Mouse (Mus musculus) mammary gland, adult 2 months (tissue): Measurements from ENCODE around the gene Gm20825. TPM values are rescaled to one million over a fixed set of nuclear protein-coding genes. Genes with fewer than 3 reads are reported as not detected.

Source experiments
- polyA plus RNA-seq: library from polyadenylated mRNA; depleted of rRNA; stranded (reverse); fragments of >200 nt; gene quantifications from 2 replicates; pipeline ENCODE4 v1.2.3, GENCODE M21; 2012; ENCODE audit warnings: low replicate concordance; rRNA removed

The Gm20825 gene
- polyA plus RNA-seq, result not detected in 2 replicates

GRCm38 (mm10) chrY:8071407-8071806 lies at the start of gene Gm20825:
Gene Gm20825, minus strand, starts transcription at chrY:8071507.

Other genes with a start within 250 kb of the Gm20825 start
- not detected in 2 replicates for gene Gm29049, start 74.3 kb downstream of the Gm20825 start, polyA plus RNA-seq
- not detected in 2 replicates for gene Gm20824, start 186.4 kb upstream of the Gm20825 start, polyA plus RNA-seq